Mouse (Mus musculus) midbrain, embryonic 10.5 days (tissue): ENCODE results near the gene Golt1b. TPM values are rescaled to one million over a fixed set of nuclear protein-coding genes. Genes with fewer than 3 reads are reported as not detected.

ENCODE experiments used
- DNase-seq: peaks from one replicate; pipeline ENCODE4 v3.0.0-alpha.2; 2017; ENCODE audit warnings: low spot score
- H3K27ac ChIP-seq: fragments of 300-500 bp; sonication (generic); replicated peaks from 2 replicates; pipeline ENCODE4 v1.5.1; 2016; ENCODE audit warnings: mild to moderate bottlenecking
- H3K27me3 ChIP-seq: fragments of 300-500 bp; sonication (generic); 2 replicates; pipeline ENCODE4 v1.6.1; 2016; ENCODE audit warnings: low read depth, mild to moderate bottlenecking; ENCODE audit not compliant: poor library complexity, severe bottlenecking
- H3K36me3 ChIP-seq: fragments of 300-500 bp; sonication (generic); 2 replicates; pipeline ENCODE4 v1.6.1; 2016; ENCODE audit warnings: mild to moderate bottlenecking, moderate library complexity
- H3K4me1 ChIP-seq: fragments of 300-500 bp; sonication (generic); 2 replicates; pipeline ENCODE4 v1.6.1; 2016
- H3K4me3 ChIP-seq: fragments of 300-500 bp; sonication (generic); 2 replicates; pipeline ENCODE4 v1.5.1; 2016; ENCODE audit warnings: mild to moderate bottlenecking, moderate library complexity
- H3K9me3 ChIP-seq: fragments of 300-500 bp; sonication (generic); replicated peaks from 2 replicates; pipeline ENCODE4 v1.6.1; 2016; ENCODE audit warnings: mild to moderate bottlenecking
- WGBS: fragments of 180-500 bp; shearing (Covaris S2); methylation state at CpG from one replicate; pipeline ENCODE4 v1.1.7; 2016; 5-methylcytosine and 5-hydroxymethylcytosine counted together
- polyA plus RNA-seq: library from polyadenylated mRNA; unstranded; fragments of >200 nt; fragmentation: Nextera tagmentation; extraction: Ambion mirVana; gene quantifications from 2 replicates; pipeline ENCODE4 v1.2.1, GENCODE M21; 2016

Gene Golt1b
- polyA plus RNA-seq, 1 experiment from 2014 or later: 124 TPM

GRCm38 (mm10) chr6:142392312-142392711 is 5.3 kb downstream of the Golt1b start:
- no peak overlapping the region for H3K4me3 ChIP-seq
- no peak for DNase-seq
- peaks cover 44% of the 10 kb centered on the region for H3K36me3 ChIP-seq
- WGBS: 92% methylated on average over 5 of the region's 5 CpGs
- no peak overlapping the region for H3K27ac ChIP-seq
- peaks cover 14% of the 10 kb centered on the region for H3K4me1 ChIP-seq
- H3K9me3 ChIP-seq: no peaks in the 10 kb centered on the region
- H3K27me3 ChIP-seq: no peaks in the 10 kb centered on the region

- no peak for DNase-seq
- Histone ChIP-seq H3K27ac (no peak overlapping the region), H3K4me3 (no peak overlapping the region), H3K27me3 (no peaks in the 10 kb centered on the region), H3K36me3 (peaks cover 47% of the 10 kb centered on the region), H3K9me3 (no peaks in the 10 kb centered on the region), H3K4me1 (no peaks in the 10 kb centered on the region)
- 89% methylated on average over 5 of the region's 5 CpGs for WGBS
Observed at GRCm38 (mm10) chr6:142394669-142395068, 7.6 kb downstream of the Golt1b start.

- H3K36me3 ChIP-seq: peaks cover 54% of the 10 kb centered on the region
- 93% methylated on average over 6 of the region's 6 CpGs for WGBS
- no peaks in the 10 kb centered on the region for H3K4me1 ChIP-seq
- DNase-seq: no peak
- H3K27ac ChIP-seq: no peak overlapping the region
- no peak overlapping the region for H3K4me3 ChIP-seq
- no peaks in the 10 kb centered on the region for H3K9me3 ChIP-seq
- no peaks in the 10 kb centered on the region for H3K27me3 ChIP-seq
Observed at GRCm38 (mm10) chr6:142395756-142396155, 8.7 kb downstream of the Golt1b start.

- peaks cover 43% of the 10 kb centered on the region for H3K27me3 ChIP-seq
- no peak for DNase-seq
- H3K4me1 ChIP-seq: peaks cover 23% of the 10 kb centered on the region
- no peak overlapping the region for H3K4me3 ChIP-seq
- 8% methylated on average over 1 of the region's 1 CpGs for WGBS
- H3K36me3 ChIP-seq: no peaks in the 10 kb centered on the region
- no peaks in the 10 kb centered on the region for H3K9me3 ChIP-seq
- no peak overlapping the region for H3K27ac ChIP-seq
Observed at GRCm38 (mm10) chr6:142411140-142411539, 24.1 kb downstream of the Golt1b start.

GRCm38 (mm10) chr6:142412906-142413491 is 26.0 kb downstream of the Golt1b start, which contains the start of gene Spx:
Spx (plus strand) TSS chr6:142413441.
- Histone ChIP-seq H3K27ac (no peak within 1 kb of the TSS), H3K4me3 (peak within 1 kb of the TSS; percentile 54), H3K4me1 (peaks cover 23% of the 10 kb centered on the region), H3K27me3 (peaks cover 45% of the 10 kb centered on the region), H3K36me3 (no peaks in the 10 kb centered on the region), H3K9me3 (no peaks in the 10 kb centered on the region)
- 72% methylated on average over 11 of the region's 11 CpGs for WGBS
- no peak for DNase-seq

- H3K27me3 ChIP-seq: peaks cover 45% of the 10 kb centered on the region
- H3K4me1 ChIP-seq: peaks cover 23% of the 10 kb centered on the region
- no peaks in the 10 kb centered on the region for H3K9me3 ChIP-seq
- no peaks in the 10 kb centered on the region for H3K36me3 ChIP-seq
- 10% methylated on average over 12 of the region's 12 CpGs for WGBS
- H3K27ac ChIP-seq: no peak overlapping the region
- no peak for DNase-seq
- H3K4me3 ChIP-seq: peak overlapping the region; percentile 54
Observed at GRCm38 (mm10) chr6:142413845-142414244, 26.8 kb downstream of the Golt1b start.

- Histone ChIP-seq H3K9me3 (no peaks in the 10 kb centered on the region), H3K4me1 (peaks cover 23% of the 10 kb centered on the region), H3K4me3 (peak overlapping the region; percentile 54), H3K36me3 (no peaks in the 10 kb centered on the region), H3K27ac (peak overlapping the region; percentile 68), H3K27me3 (peaks cover 45% of the 10 kb centered on the region)
- 3% methylated on average over 20 of the region's 24 CpGs for WGBS
- DNase-seq: peak; percentile 27
Observed at GRCm38 (mm10) chr6:142414597-142414996, 27.6 kb downstream of the Golt1b start.

- DNase-seq: no peak
- Histone ChIP-seq H3K27me3 (no peaks in the 10 kb centered on the region), H3K36me3 (no peaks in the 10 kb centered on the region), H3K9me3 (no peaks in the 10 kb centered on the region), H3K27ac (no peak overlapping the region), H3K4me3 (no peak overlapping the region), H3K4me1 (no peaks in the 10 kb centered on the region)
- WGBS: 80% methylated on average over 7 of the region's 7 CpGs
Observed at GRCm38 (mm10) chr6:142424976-142425375, 38.0 kb downstream of the Golt1b start.

- H3K27me3 ChIP-seq: no peaks in the 10 kb centered on the region
- H3K36me3 ChIP-seq: no peaks in the 10 kb centered on the region
- no peak overlapping the region for H3K4me3 ChIP-seq
- no peak for DNase-seq
- no peak overlapping the region for H3K27ac ChIP-seq
- no peaks in the 10 kb centered on the region for H3K4me1 ChIP-seq
- H3K9me3 ChIP-seq: no peaks in the 10 kb centered on the region
Observed at GRCm38 (mm10) chr6:142429072-142429471, 42.1 kb downstream of the Golt1b start.

GRCm38 (mm10) chr6:142451381-142451780 is 64.4 kb downstream of the Golt1b start:
- Histone ChIP-seq H3K4me1 (0 out of 2 replicates have a peak, but pooled peaks cover 4% of the 10 kb centered on the region), H3K27me3 (no peaks in the 10 kb centered on the region), H3K27ac (no peak overlapping the region), H3K4me3 (no peak overlapping the region), H3K36me3 (no peaks in the 10 kb centered on the region), H3K9me3 (no peaks in the 10 kb centered on the region)
- WGBS: 84% methylated on average over 12 of the region's 12 CpGs
- no peak for DNase-seq

- DNase-seq: no peak
- WGBS: 81% methylated on average over 2 of the region's 2 CpGs
- peaks cover 15% of the 10 kb centered on the region for H3K4me1 ChIP-seq
- H3K4me3 ChIP-seq: no peak overlapping the region
- H3K9me3 ChIP-seq: no peaks in the 10 kb centered on the region
- H3K27ac ChIP-seq: no peak overlapping the region
- H3K36me3 ChIP-seq: no peaks in the 10 kb centered on the region
- no peaks in the 10 kb centered on the region for H3K27me3 ChIP-seq
Observed at GRCm38 (mm10) chr6:142453311-142453710, 66.3 kb downstream of the Golt1b start.
